In the genomic region with DNA sequence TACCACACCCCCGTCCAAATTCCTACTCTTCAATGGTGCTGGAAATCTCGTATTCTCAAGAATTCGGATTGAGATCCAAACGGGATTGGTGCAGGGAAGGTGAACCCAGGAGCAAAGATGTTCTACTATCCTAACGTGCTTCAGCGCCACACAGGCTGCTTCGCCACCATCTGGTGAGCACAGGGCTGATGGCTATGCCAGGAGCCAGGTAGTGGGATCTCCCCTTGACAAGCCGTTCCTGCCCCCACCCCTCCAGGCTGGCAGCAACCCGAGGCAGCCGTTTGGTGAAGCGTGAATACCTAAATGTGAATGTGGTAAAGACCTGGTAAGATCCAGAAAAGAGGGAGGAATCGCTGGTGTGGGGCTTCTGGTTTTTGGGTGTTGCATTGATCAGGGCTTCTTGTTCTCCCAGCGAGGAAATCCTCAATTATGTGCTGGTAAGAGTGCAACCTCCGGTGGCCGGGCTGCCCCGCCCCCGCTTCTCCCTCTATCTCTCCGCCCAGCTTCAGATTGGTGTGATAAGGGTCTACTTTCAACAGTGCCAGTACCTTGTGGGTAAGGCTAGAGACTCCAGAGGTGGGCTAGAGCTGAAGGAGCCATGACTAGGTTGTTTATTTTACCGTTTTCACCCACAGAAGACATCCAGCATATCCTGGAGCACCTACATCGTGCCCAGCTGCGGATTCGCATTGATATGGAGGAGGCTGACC, we compare ENCODE assay signal across 9 mouse cellular contexts. TPM values are rescaled to one million over a fixed set of nuclear protein-coding genes. Genes with fewer than 3 reads are reported as not detected.
DNase-seq lines count a peak whose midpoint lies in the region; ATAC-seq and TF ChIP-seq lines count a peak whose summit lies in the region.
"Had no signal": no experiment of that assay in that cellular context is flagged by ENCODE, and none has a peak within 500 bp of the region (broad histone marks: within the 10 kb centered on the region; RNA-seq: fewer than 3 reads in every experiment).

No protein-coding gene starts in this region.

- 25% methylated on average over 22 of the region's 22 CpGs for WGBS in heart, embryonic 14.5 days
- WGBS in forebrain, embryonic 14.5 days, result 55% methylated on average over 22 of the region's 22 CpGs
- WGBS in liver, embryonic 13.5 days (ENCODE audit: insufficient replicate concordance), result 17% methylated on average over 22 of the region's 22 CpGs

- no peaks in the 10 kb centered on the region for H3K27me3 ChIP-seq in heart, embryonic 14.5 days (ENCODE audit: control insufficient read depth, insufficient read depth, low read length)
- H3K27me3 ChIP-seq in G1E (ENCODE audit: insufficient read depth, low read length), result no peaks in the 10 kb centered on the region
- no peaks in the 10 kb centered on the region for H3K27me3 ChIP-seq in forebrain, embryonic 14.5 days (replicated peaks; ENCODE audit: control insufficient read depth, insufficient read depth, low read length)
- no peaks in the 10 kb centered on the region for H3K27me3 ChIP-seq in liver, embryonic 13.5 days

- no peaks in the 10 kb centered on the region for H3K9me3 ChIP-seq in heart, embryonic 14.5 days (ENCODE audit: control insufficient read depth, low read length)
- H3K9me3 ChIP-seq in G1E (replicated peaks), result no peaks in the 10 kb centered on the region
- H3K9me3 ChIP-seq in forebrain, embryonic 14.5 days (replicated peaks; ENCODE audit: control insufficient read depth, low read length), result no peaks in the 10 kb centered on the region
- H3K9me3 ChIP-seq in liver, embryonic 13.5 days (replicated peaks), result no peaks in the 10 kb centered on the region

- H3K4me3 ChIP-seq in heart, embryonic 14.5 days (ENCODE audit: control insufficient read depth in 1 of 2, insufficient read depth in 1 of 2, low read depth in 1 of 2, low read length in 2 of 2), result peak overlapping the region; percentile 33 to 34
- peak overlapping the region; percentile 78 for H3K4me3 ChIP-seq in G1E (ENCODE audit: low read depth, low read length)
- peak overlapping the region; percentile 13; the same call in 1 of the 2 replicates for H3K4me3 ChIP-seq in forebrain, embryonic 14.5 days (ENCODE audit: low read depth, low read length)
- peak overlapping the region; percentile 51 for H3K4me3 ChIP-seq in liver, embryonic 13.5 days (replicated peaks)

- ATAC-seq in heart, embryonic 14.5 days (ENCODE audit: insufficient number of reproducible peaks, insufficient read depth, low FRiP score, low read depth), result no peak
- ATAC-seq in G1E (ENCODE audit: extremely low read depth, insufficient number of reproducible peaks, low FRiP score, poor library complexity, severe bottlenecking), result peak; percentile 51
- peak; percentile 54; the same call in 1 of the 2 replicates for ATAC-seq in forebrain, embryonic 14.5 days
- peak; percentile 56 for ATAC-seq in liver, embryonic 13.5 days (ENCODE audit: low read depth)

- H3K4me1 ChIP-seq in heart, embryonic 14.5 days (ENCODE audit: control insufficient read depth in 2 of 2, insufficient read depth in 2 of 2, low read length in 2 of 2), result peaks cover 5 to 13% of the 10 kb centered on the region in 2 experiments; a peak in 3 of 4 replicates
- H3K4me1 ChIP-seq in G1E (ENCODE audit: insufficient read depth, low read depth, low read length), result peaks cover 84% of the 10 kb centered on the region
- no peaks in the 10 kb centered on the region for H3K4me1 ChIP-seq in forebrain, embryonic 14.5 days (ENCODE audit: control insufficient read depth, insufficient read depth, low read length)
- H3K4me1 ChIP-seq in liver, embryonic 13.5 days (replicated peaks), result peaks cover 57% of the 10 kb centered on the region

- H3K4me2 ChIP-seq in heart, embryonic 14.5 days (ENCODE audit: low read length), result peak overlapping the region; percentile 58
- peak overlapping the region; percentile 31 for H3K4me2 ChIP-seq in forebrain, embryonic 14.5 days (ENCODE audit: low read length)
- H3K4me2 ChIP-seq in liver, embryonic 13.5 days, result peak overlapping the region; percentile 77

- no peak for DNase-seq in heart, adult 9 months (ENCODE audit: low spot score in 2 of 2)
- DNase-seq in G1E (ENCODE audit: low spot score) (peak; percentile 71), adipocyte (ENCODE audit: low spot score) (no peak)
- DNase-seq in forebrain, embryonic 14.5 days (ENCODE audit: low spot score), result no peak
- DNase-seq in liver, embryonic 13.5 days, result peak; percentile 66
- no peak for DNase-seq in gastrocnemius, adult 18-20 months (ENCODE audit: low spot score)
- DNase-seq in frontal cortex, postnatal 36 days (ENCODE audit: low spot score in 2 of 2), result no peak

- no peak for TF ChIP-seq CTCF in G1E (IDR thresholded peaks at IDR 0.05; ENCODE audit: low read depth, low read length)

- H3K9ac ChIP-seq in heart, embryonic 14.5 days (ENCODE audit: low read length), result peak overlapping the region; percentile 59
- H3K9ac ChIP-seq in forebrain, embryonic 14.5 days (ENCODE audit: low read length), result peak overlapping the region; percentile 17; the same call in 1 of the 2 replicates
- peak overlapping the region; percentile 62 for H3K9ac ChIP-seq in liver, embryonic 13.5 days

- H3K36me3 ChIP-seq in heart, embryonic 14.5 days (ENCODE audit: control insufficient read depth, insufficient read depth, low read length), result peaks cover 9% of the 10 kb centered on the region
- peaks cover 47% of the 10 kb centered on the region for H3K36me3 ChIP-seq in G1E (replicated peaks)
- H3K36me3 ChIP-seq in forebrain, embryonic 14.5 days (ENCODE audit: control insufficient read depth, insufficient read depth, low read length), result 0 out of 2 replicates have a peak, but pooled peaks cover under 1% of the 10 kb centered on the region
- H3K36me3 ChIP-seq in liver, embryonic 13.5 days, result no peaks in the 10 kb centered on the region

- no peak overlapping the region for H3K27ac ChIP-seq in heart, embryonic 14.5 days (replicated peaks in 1 of 2; ENCODE audit: control insufficient read depth in 1 of 2, insufficient read depth in 1 of 2, low read depth in 2 of 2, low read length in 2 of 2)
- 0 out of 2 replicates have a peak overlapping the region, but pooled peaks have one; percentile 14 for H3K27ac ChIP-seq in forebrain, embryonic 14.5 days (ENCODE audit: low read depth, low read length)
- peak overlapping the region; percentile 47 for H3K27ac ChIP-seq in liver, embryonic 13.5 days
- H3K27ac ChIP-seq: macrophage had no signal

RNA-seq across cellular contexts. Expression of a gene that starts 0.8 kb away (rescaled TPM):
- polyA plus RNA-seq in heart, embryonic 14.5 days (2014; fragmentation: Nextera tagmentation; extraction: Ambion mirVana), result 7.1 and 10.2 TPM in 2 replicates
- total RNA-seq in G1E (2014; fragmentation: Nextera tagmentation) (123 and 137 TPM in 2 replicates), G1E (2017) (89.9 and 103 TPM in 2 replicates)
- polyA plus RNA-seq in G1E (2012), result 80.7 and 144 TPM in 2 replicates
- 6.5 and 7.0 TPM in 2 replicates for polyA plus RNA-seq in forebrain, embryonic 14.5 days (2014; fragmentation: Nextera tagmentation; extraction: Ambion mirVana)
- polyA plus RNA-seq in liver, embryonic 13.5 days (2015; fragmentation: Nextera tagmentation; extraction: Ambion mirVana), result 1.6 and 1.7 TPM in 2 replicates
- not detected for total RNA-seq in gastrocnemius, adult 18-20 months (2021)
- polyA plus RNA-seq: macrophage had no signal

RNA-seq across cellular contexts. Expression of a gene that starts 15.3 kb away (rescaled TPM):
- polyA plus RNA-seq in heart, embryonic 14.5 days (2014; fragmentation: Nextera tagmentation; extraction: Ambion mirVana), result 9.8 and 10.1 TPM in 2 replicates
- total RNA-seq in G1E (2014; fragmentation: Nextera tagmentation) (25.3 and 31.2 TPM in 2 replicates), G1E (2017) (37.8 and 39.6 TPM in 2 replicates)
- polyA plus RNA-seq in G1E (2012), result 40.3 and 64.3 TPM in 2 replicates
- 6.3 and 6.9 TPM in 2 replicates for polyA plus RNA-seq in forebrain, embryonic 14.5 days (2014; fragmentation: Nextera tagmentation; extraction: Ambion mirVana)
- polyA plus RNA-seq in liver, embryonic 13.5 days (2015; fragmentation: Nextera tagmentation; extraction: Ambion mirVana), result 14.8 and 16.4 TPM in 2 replicates
- 1 to 10 TPM; 2.9 to 4.8 TPM for total RNA-seq in gastrocnemius, adult 18-20 months (2021)

RNA-seq across cellular contexts. Expression of a gene that starts 17.1 kb away (rescaled TPM):
- 65.7 and 68.4 TPM in 2 replicates for polyA plus RNA-seq in heart, embryonic 14.5 days (2014; fragmentation: Nextera tagmentation; extraction: Ambion mirVana)
- total RNA-seq in G1E (2014; fragmentation: Nextera tagmentation) (24.1 and 49.6 TPM in 2 replicates), G1E (2017) (18.1 and 24.9 TPM in 2 replicates)
- polyA plus RNA-seq in G1E (2012), result 32.7 and 75.8 TPM in 2 replicates
- polyA plus RNA-seq in forebrain, embryonic 14.5 days (2014; fragmentation: Nextera tagmentation; extraction: Ambion mirVana), result 80.8 and 82.5 TPM in 2 replicates
- polyA plus RNA-seq in liver, embryonic 13.5 days (2015; fragmentation: Nextera tagmentation; extraction: Ambion mirVana), result 35.2 and 36.5 TPM in 2 replicates
- total RNA-seq in gastrocnemius, adult 18-20 months (2021), result 10 to 100 TPM; 72.0 to 73.8 TPM

RNA-seq across cellular contexts. Expression of a gene that starts 19.1 kb away (rescaled TPM):
- polyA plus RNA-seq in heart, embryonic 14.5 days (2014; fragmentation: Nextera tagmentation; extraction: Ambion mirVana), result 1.8 and 2.5 TPM in 2 replicates
- total RNA-seq in G1E (2014; fragmentation: Nextera tagmentation) (7.2 and 10.9 TPM in 2 replicates), G1E (2017) (2.9 and 4.6 TPM in 2 replicates)
- polyA plus RNA-seq in G1E (2012), result 2.4 TPM in 1 of 2 replicates, not detected in the other
- 1.8 and 3.4 TPM in 2 replicates for polyA plus RNA-seq in forebrain, embryonic 14.5 days (2014; fragmentation: Nextera tagmentation; extraction: Ambion mirVana)
- polyA plus RNA-seq in liver, embryonic 13.5 days (2015; fragmentation: Nextera tagmentation; extraction: Ambion mirVana), result 1.4 and 1.7 TPM in 2 replicates
- total RNA-seq in gastrocnemius, adult 18-20 months (2021), result 1 to 10 TPM; 1.4 to 1.6 TPM

RNA-seq across cellular contexts. Expression of a gene that starts 25.0 kb away (rescaled TPM):
- 86.6 and 90.0 TPM in 2 replicates for polyA plus RNA-seq in heart, embryonic 14.5 days (2014; fragmentation: Nextera tagmentation; extraction: Ambion mirVana)
- 35.1 and 40.6 TPM in 2 replicates for total RNA-seq in G1E (2014; fragmentation: Nextera tagmentation)
- total RNA-seq in G1E (2017), result 54.0 and 57.7 TPM in 2 replicates
- polyA plus RNA-seq in G1E (2012), result 14.6 and 14.8 TPM in 2 replicates
- polyA plus RNA-seq in forebrain, embryonic 14.5 days (2014; fragmentation: Nextera tagmentation; extraction: Ambion mirVana), result 56.5 and 57.5 TPM in 2 replicates
- polyA plus RNA-seq in liver, embryonic 13.5 days (2015; fragmentation: Nextera tagmentation; extraction: Ambion mirVana), result 53.3 and 59.4 TPM in 2 replicates
- total RNA-seq in gastrocnemius, adult 18-20 months (2021), result 10 to 100 TPM; 15.7 to 16.4 TPM

Comparison
In these comparisons a context has a peak if more than half of its experiments do, and no peak if none do; other contexts are left out.
1. H3K27ac ChIP-seq: peak in forebrain, embryonic 14.5 days (single experiment) and liver, embryonic 13.5 days (single experiment); none in heart, embryonic 14.5 days (0 of 2).
2. H3K4me3 ChIP-seq: peak in every context shown above with its lines; median percentile 78 in G1E; 51 in liver, embryonic 13.5 days; 34 in heart, embryonic 14.5 days; 13 in forebrain, embryonic 14.5 days.
3. DNase-seq: peak in G1E (single experiment) and liver, embryonic 13.5 days (single experiment); none in heart, adult 9 months (0 of 2), forebrain, embryonic 14.5 days (single experiment), gastrocnemius, adult 18-20 months (single experiment), adipocyte (single experiment) and frontal cortex, postnatal 36 days (0 of 2).
4. Peak in every context shown above with its lines, with median percentiles within 50 percentile points of each other: H3K4me2 ChIP-seq and H3K9ac ChIP-seq.